In genomic region chr19:23795156-23795555, GRCm38 (mm10) we compare ENCODE assay signal across 13 mouse cellular contexts. TPM values are rescaled to one million over a fixed set of nuclear protein-coding genes. Genes with fewer than 3 reads are reported as not detected.
DNase-seq lines count a peak whose midpoint lies in the region; ATAC-seq lines count a peak whose summit lies in the region.
"Had no signal": no experiment of that assay in that cellular context is flagged by ENCODE, and none has a peak within 500 bp of the region (broad histone marks: within the 10 kb centered on the region; RNA-seq: fewer than 3 reads in every experiment).

No protein-coding gene starts in this region.

- WGBS in midbrain, embryonic 14.5 days = 70% methylated on average over 4 of the region's 4 CpGs
- WGBS in midbrain, embryonic 15.5 days = 70% methylated on average over 4 of the region's 4 CpGs

- no peak overlapping the region for H3K4me2 ChIP-seq in midbrain, embryonic 14.5 days (ENCODE audit: low read length)
- no peak overlapping the region for H3K4me2 ChIP-seq in midbrain, embryonic 15.5 days
- H3K4me2 ChIP-seq: limb, embryonic 13.5 days; midbrain, embryonic 11.5 days had no signal

- peak overlapping the region; percentile 37; the same call in 1 of the 2 replicates for H3K27ac ChIP-seq in midbrain, embryonic 14.5 days (replicated peaks; ENCODE audit: low read depth, low read length)
- no peak overlapping the region for H3K27ac ChIP-seq in midbrain, embryonic 15.5 days
- H3K27ac ChIP-seq: limb, embryonic 13.5 days had no signal

- intact Hi-C loops in left cerebral cortex, postnatal 14 days (cut with DNase I) = no loop called here

- no peaks in the 10 kb centered on the region for H3K9me3 ChIP-seq in midbrain, embryonic 14.5 days (ENCODE audit: control insufficient read depth, low read length)
- H3K9me3 ChIP-seq in midbrain, embryonic 15.5 days = no peaks in the 10 kb centered on the region
- H3K9me3 ChIP-seq: limb, embryonic 13.5 days had no signal

- no peaks in the 10 kb centered on the region for H3K36me3 ChIP-seq in midbrain, embryonic 14.5 days (ENCODE audit: control insufficient read depth, insufficient read depth, low read length)
- H3K36me3 ChIP-seq in midbrain, embryonic 15.5 days (replicated peaks) = no peaks in the 10 kb centered on the region
- H3K36me3 ChIP-seq: limb, embryonic 13.5 days had no signal

- H3K9ac ChIP-seq in midbrain, embryonic 14.5 days (replicated peaks; ENCODE audit: low read length) = no peak overlapping the region
- no peak overlapping the region for H3K9ac ChIP-seq in midbrain, embryonic 15.5 days
- H3K9ac ChIP-seq: limb, embryonic 13.5 days; liver, postnatal 0 days had no signal

- peak; percentile 23 to 51 for DNase-seq in frontal cortex, adult 2 months (ENCODE audit: extremely low spot score in 1 of 2, low spot score in 1 of 2)
- no peak for DNase-seq in frontal cortex, postnatal 10 days (ENCODE audit: low spot score in 2 of 2)
- DNase-seq in midbrain, embryonic 14.5 days = no peak
- peak; percentile 59 to 78 for DNase-seq in layer of hippocampus, adult 18-20 months (ENCODE audit: low spot score in 2 of 2)
- peak; percentile 31 to 34 for DNase-seq in left cerebral cortex, postnatal 14 days (ENCODE audit: low spot score in 2 of 2)
- DNase-seq in urinary bladder, adult 18-20 months (ENCODE audit: low spot score in 2 of 2) = no peak
- DNase-seq: kidney, postnatal 25 days; liver, postnatal 0 days; lung, postnatal 36 days had no signal

- no peaks in the 10 kb centered on the region; the same call in 1 of the 2 replicates for H3K4me1 ChIP-seq in midbrain, embryonic 14.5 days (ENCODE audit: control insufficient read depth, insufficient read depth, low read length)
- no peaks in the 10 kb centered on the region; the same call in 1 of the 2 replicates for H3K4me1 ChIP-seq in midbrain, embryonic 15.5 days
- H3K4me1 ChIP-seq: limb, embryonic 13.5 days had no signal

- H3K4me3 ChIP-seq in midbrain, embryonic 14.5 days (replicated peaks; ENCODE audit: low read depth, low read length) = no peak overlapping the region
- no peak overlapping the region for H3K4me3 ChIP-seq in midbrain, embryonic 15.5 days
- H3K4me3 ChIP-seq: limb, embryonic 13.5 days had no signal

- no peaks in the 10 kb centered on the region for H3K27me3 ChIP-seq in midbrain, embryonic 14.5 days (ENCODE audit: control insufficient read depth, insufficient read depth, low read length)
- no peaks in the 10 kb centered on the region for H3K27me3 ChIP-seq in midbrain, embryonic 15.5 days (replicated peaks)
- H3K27me3 ChIP-seq: limb, embryonic 13.5 days had no signal

- no peak for ATAC-seq in midbrain, embryonic 14.5 days (ENCODE audit: low FRiP score, low TSS enrichment)
- no peak for ATAC-seq in midbrain, embryonic 15.5 days (replicated peaks)
- ATAC-seq: intestine, postnatal 0 days; liver, postnatal 0 days had no signal

RNA-seq across cellular contexts. Expression of gene Apba1, which starts 36.5 kb away (rescaled TPM):
- 72.8 and 79.6 TPM in 2 replicates for polyA plus RNA-seq in frontal cortex, adult 2 months (2012; rRNA removed)
- 10.9 and 14.1 TPM in 2 replicates for polyA plus RNA-seq in midbrain, embryonic 14.5 days (2014; fragmentation: Nextera tagmentation; extraction: Ambion mirVana)
- polyA plus RNA-seq in midbrain, embryonic 15.5 days (2015; fragmentation: Nextera tagmentation; extraction: Ambion mirVana) = 13.2 and 14.2 TPM in 2 replicates
- 100 to 1,000 TPM; 120 to 121 TPM for total RNA-seq in layer of hippocampus, adult 18-20 months (2021)
- 100 to 1,000 TPM; 185 to 190 TPM for total RNA-seq in left cerebral cortex, postnatal 14 days (2021)

Comparison
In these comparisons a context has a peak if more than half of its experiments do, and no peak if none do; other contexts are left out.
1. DNase-seq: peak in frontal cortex, adult 2 months (2 of 2), layer of hippocampus, adult 18-20 months (2 of 2) and left cerebral cortex, postnatal 14 days (2 of 2); none in frontal cortex, postnatal 10 days (0 of 2), midbrain, embryonic 14.5 days (single experiment) and urinary bladder, adult 18-20 months (0 of 2).